Comparison of ENCODE assay signal across 8 mouse cellular contexts in genomic region chr11:100319492-100320171, GRCm38 (mm10). TPM values are rescaled to one million over a fixed set of nuclear protein-coding genes. Genes with fewer than 3 reads are reported as not detected.
DNase-seq lines count a peak whose midpoint lies in the region; ATAC-seq lines count a peak whose summit lies in the region.

Gene Eif1 (plus strand): TSS chr11:100319885.

- peak; percentile 92 for ATAC-seq in hindbrain, embryonic 14.5 days (ENCODE audit: low FRiP score)

- peaks cover 6% of the 10 kb centered on the region for H3K4me1 ChIP-seq in hindbrain, embryonic 14.5 days (replicated peaks; ENCODE audit: control insufficient read depth, insufficient read depth, low read length)

- H3K36me3 ChIP-seq in hindbrain, embryonic 14.5 days (replicated peaks; ENCODE audit: control insufficient read depth, insufficient read depth) = peaks cover 21% of the 10 kb centered on the region

- peak within 1 kb of the TSS; percentile 97 for H3K27ac ChIP-seq in hindbrain, embryonic 14.5 days

- no peaks in the 10 kb centered on the region for H3K27me3 ChIP-seq in hindbrain, embryonic 14.5 days (ENCODE audit: control insufficient read depth, insufficient read depth, low read length)

- peak; percentile 100 for DNase-seq in R1 (ENCODE audit: low read depth, low spot score)
- DNase-seq in cerebellum, postnatal 25 days = peak; percentile 100
- peak; percentile 98 to 99 for DNase-seq in frontal cortex, postnatal 25 days (ENCODE audit: low spot score in 2 of 2)
- DNase-seq in hindbrain, embryonic 14.5 days (ENCODE audit: low spot score) = peak; percentile 100
- peak; percentile 100 for DNase-seq in layer of hippocampus, postnatal 36 days
- peak; percentile 100 for DNase-seq in lung, postnatal 36 days
- peak; percentile 100 for DNase-seq in retina, postnatal 1 day
- peak; percentile 99 to 100 for DNase-seq in urinary bladder, adult 18-20 months (ENCODE audit: low spot score in 2 of 2)

- H3K9ac ChIP-seq in hindbrain, embryonic 14.5 days = peak within 1 kb of the TSS; percentile 86

- under 1% methylated on average over 51 of the region's 58 CpGs for WGBS in hindbrain, embryonic 14.5 days

- peak within 1 kb of the TSS; percentile 69 for H3K4me3 ChIP-seq in hindbrain, embryonic 14.5 days (replicated peaks; ENCODE audit: low read length)

- H3K4me2 ChIP-seq in hindbrain, embryonic 14.5 days (replicated peaks) = peak within 1 kb of the TSS; percentile 91

- H3K9me3 ChIP-seq in hindbrain, embryonic 14.5 days (ENCODE audit: control insufficient read depth, low read length) = no peaks in the 10 kb centered on the region

RNA-seq across cellular contexts. Expression of gene Eif1, which starts in this region (rescaled TPM):
- polyA plus RNA-seq in hindbrain, embryonic 14.5 days (2014; fragmentation: Nextera tagmentation; extraction: Ambion mirVana) = 1,239 and 1,372 TPM in 2 replicates
- 100 to 1,000 TPM; 775 to 777 TPM for total RNA-seq in layer of hippocampus, postnatal 36 days (2021)

Comparison
In these comparisons a context has a peak if more than half of its experiments do, and no peak if none do; other contexts are left out.
1. Peak in every context shown above with its lines: DNase-seq, ATAC-seq, H3K4me3 ChIP-seq and H3K27ac ChIP-seq.